Mouse (Mus musculus) liver, embryonic 16.5 days (tissue): ENCODE results near the gene Rgl1. TPM values are rescaled to one million over a fixed set of nuclear protein-coding genes. Genes with fewer than 3 reads are reported as not detected.

Experiments used
- ATAC-seq: fragments of 200-750 bp; cut with Nextera tagmentation; 2 replicates; pipeline ENCODE4 v1.8.0; 2017; ENCODE audit warnings: low read depth, mild to moderate bottlenecking, moderate number of reproducible peaks, moderate library complexity
- H3K27ac ChIP-seq: fragments of 300-500 bp; sonication (generic); 2 replicates; pipeline ENCODE4 v1.5.1; 2014; ENCODE audit warnings: mild to moderate bottlenecking, low read length
- H3K27me3 ChIP-seq: fragments of 300-500 bp; sonication (generic); 2 replicates; pipeline ENCODE4 v1.6.1; 2014; ENCODE audit warnings: low read depth, low read length, mixed read lengths; ENCODE audit not compliant: control insufficient read depth, insufficient read depth
- H3K36me3 ChIP-seq: fragments of 300-500 bp; sonication (generic); 2 replicates; pipeline ENCODE4 v1.6.1; 2014; ENCODE audit warnings: mild to moderate bottlenecking; ENCODE audit not compliant: control insufficient read depth, insufficient read depth
- H3K4me1 ChIP-seq: fragments of 300-500 bp; sonication (generic); 2 replicates; pipeline ENCODE4 v1.6.1; 2014; ENCODE audit warnings: low read depth, low read length, mixed read lengths; ENCODE audit not compliant: control insufficient read depth
- H3K4me2 ChIP-seq: fragments of 300-500 bp; sonication (generic); 2 replicates; pipeline ENCODE4 v1.6.1; 2014; ENCODE audit warnings: low read depth, low read length, mixed read lengths
- H3K4me3 ChIP-seq: fragments of 300-500 bp; sonication (generic); 2 replicates; pipeline ENCODE4 v1.5.1; 2014; ENCODE audit warnings: low read depth, mild to moderate bottlenecking, low read length
- H3K9ac ChIP-seq: fragments of 300-500 bp; sonication (generic); 2 replicates; pipeline ENCODE4 v1.6.1; 2014; ENCODE audit warnings: low read depth, low read length
- H3K9me3 ChIP-seq: fragments of 300-500 bp; sonication (generic); replicated peaks from 2 replicates; pipeline ENCODE4 v1.6.1; 2016; ENCODE audit warnings: low read length; ENCODE audit not compliant: control insufficient read depth
- WGBS: fragments of 180-500 bp; shearing (Covaris S2); extraction: QIAGEN DNeasy Blood & Tissue Kit; methylation state at CpG from one replicate; pipeline ENCODE4 v1.1.7; 2014; ENCODE audit not compliant: insufficient replicate concordance; 5-methylcytosine and 5-hydroxymethylcytosine counted together
- polyA plus RNA-seq: library from polyadenylated mRNA; unstranded; fragments of >200 nt; fragmentation: Nextera tagmentation; extraction: Ambion mirVana; gene quantifications from 2 replicates; pipeline ENCODE4 v1.2.1, GENCODE M21; 2015

The Rgl1 gene
- polyA plus RNA-seq, 1 experiment from 2014 or later: 14.2 TPM

DNA sequence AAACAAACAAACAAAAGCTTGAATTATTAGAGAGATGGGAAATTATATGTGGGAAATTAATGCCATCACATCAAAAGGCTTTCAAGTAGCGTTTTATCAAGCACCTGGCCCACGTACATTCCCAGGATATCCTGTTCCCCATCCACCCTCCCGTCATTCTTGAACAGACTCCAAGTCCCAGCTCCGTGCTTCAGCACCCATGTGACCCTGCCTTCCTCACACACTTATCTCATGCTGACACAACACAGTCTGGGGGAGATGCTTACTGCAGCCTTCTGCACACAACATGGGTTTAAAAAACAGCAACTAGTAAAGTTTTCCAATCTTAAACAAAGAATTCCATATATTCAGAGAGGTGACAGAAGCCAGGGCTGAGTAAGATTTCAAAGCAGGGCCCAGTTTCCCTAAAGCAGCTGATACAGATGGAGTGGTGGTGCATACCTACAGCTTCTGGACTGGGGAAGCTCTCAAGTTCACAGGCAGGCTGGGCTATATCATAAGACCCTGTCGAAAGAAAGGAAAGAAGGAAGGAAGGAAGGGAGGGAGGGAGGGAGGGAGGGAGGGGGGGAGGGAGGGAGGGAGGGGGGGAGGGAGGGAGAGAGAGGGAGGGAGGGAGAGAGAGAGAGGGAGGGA lies 38.4 kb downstream of the Rgl1 start:
- Histone ChIP-seq H3K4me2 (no peak overlapping the region), H3K9ac (no peak overlapping the region), H3K27ac (no peak overlapping the region), H3K4me3 (no peak overlapping the region), H3K36me3 (no peaks in the 10 kb centered on the region), H3K27me3 (no peaks in the 10 kb centered on the region), H3K4me1 (no peaks in the 10 kb centered on the region), H3K9me3 (no peaks in the 10 kb centered on the region)
- 19% methylated on average over 4 of the region's 5 CpGs for WGBS
- 0 out of 2 replicates have a peak, but pooled peaks have one; percentile 37 for ATAC-seq

DNA sequence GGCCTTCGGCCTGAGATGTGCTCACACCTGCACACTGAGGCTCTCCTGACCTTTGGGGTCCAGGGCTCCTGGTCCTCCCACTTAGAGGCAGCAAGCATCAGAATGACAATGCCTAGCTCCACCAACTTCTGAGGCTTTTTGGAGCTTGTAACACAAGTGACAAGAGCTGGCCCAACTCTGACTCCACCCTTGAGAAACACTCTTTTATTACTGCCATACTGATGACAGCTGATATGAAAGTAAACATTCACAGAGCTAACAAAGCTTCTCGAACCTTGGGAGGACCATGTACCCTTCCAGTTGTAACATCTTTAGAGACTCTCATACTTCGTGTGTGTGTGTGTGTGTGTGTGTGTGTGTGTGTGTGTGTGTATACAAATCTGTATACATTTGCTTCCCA lies 40.1 kb downstream of the Rgl1 start:
- no peaks in the 10 kb centered on the region; the same call in 1 of the 2 replicates for H3K4me1 ChIP-seq
- ATAC-seq: no peak
- 45% methylated on average over 3 of the region's 3 CpGs for WGBS

DNA sequence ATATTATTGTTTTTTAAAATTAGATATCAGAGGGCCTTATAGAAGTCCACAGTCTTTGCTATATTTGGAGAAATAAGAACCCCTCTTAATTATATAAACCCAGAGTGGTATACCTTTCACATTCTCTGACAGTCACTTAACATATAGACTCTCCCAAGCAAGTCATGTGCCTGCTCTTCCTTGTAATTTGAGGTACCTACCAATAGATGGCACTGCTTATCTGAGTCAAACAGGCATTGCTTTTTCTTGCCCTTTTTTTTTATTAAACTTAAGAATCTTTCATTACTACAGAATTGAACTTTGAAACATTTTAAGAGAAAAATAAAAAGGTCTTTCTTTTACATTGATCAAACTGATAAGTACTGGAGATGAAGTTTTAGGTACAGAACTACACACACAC lies 41.9 kb downstream of the Rgl1 start:
- H3K4me1 ChIP-seq: no peaks in the 10 kb centered on the region; the same call in 1 of the 2 replicates
- H3K4me3 ChIP-seq: no peak overlapping the region
- H3K27me3 ChIP-seq: no peaks in the 10 kb centered on the region
- no peak for ATAC-seq
- no peak overlapping the region for H3K9ac ChIP-seq
- no peaks in the 10 kb centered on the region for H3K36me3 ChIP-seq
- H3K9me3 ChIP-seq: no peaks in the 10 kb centered on the region
- H3K4me2 ChIP-seq: no peak overlapping the region
- H3K27ac ChIP-seq: no peak overlapping the region

More for the DNA sequence above, 40.1 kb downstream of the Rgl1 start:
- Histone ChIP-seq H3K27me3 (no peaks in the 10 kb centered on the region), H3K4me3 (no peak overlapping the region), H3K36me3 (no peaks in the 10 kb centered on the region), H3K4me2 (no peak overlapping the region), H3K9ac (no peak overlapping the region), H3K27ac (no peak overlapping the region), H3K9me3 (no peaks in the 10 kb centered on the region)

DNA sequence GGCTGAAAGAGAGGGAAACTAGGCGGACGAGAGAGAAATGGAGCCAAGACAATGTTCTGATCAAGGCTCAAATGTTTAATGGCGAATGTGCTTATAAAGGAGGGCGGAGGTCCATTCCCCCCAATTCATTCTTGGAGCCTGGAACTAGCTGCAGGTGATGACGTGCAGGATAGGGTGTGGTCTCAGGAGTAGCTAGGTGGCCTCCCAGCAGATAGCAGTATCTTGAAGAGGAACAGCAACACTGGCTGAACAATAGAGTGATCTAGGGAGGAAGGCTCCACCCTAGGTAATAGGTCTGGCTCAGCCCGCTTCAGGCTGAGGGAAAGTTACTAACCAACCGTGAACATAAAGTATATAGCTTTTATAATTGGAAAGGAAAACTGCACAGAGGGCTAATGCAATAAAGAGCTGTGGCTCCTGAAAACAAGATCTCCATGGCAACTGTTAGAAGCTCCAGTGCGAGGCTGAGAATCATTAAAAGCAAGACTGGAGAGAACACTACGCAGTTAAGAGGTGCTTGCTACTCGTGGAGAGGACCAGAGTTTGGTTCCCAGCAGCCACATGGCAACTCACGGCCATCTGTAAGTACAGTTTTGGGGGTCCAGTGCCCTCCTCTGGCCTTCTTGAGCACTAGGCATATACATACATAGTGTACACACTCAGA lies 44.5 kb downstream of the Rgl1 start:
- Histone ChIP-seq H3K4me1 (no peaks in the 10 kb centered on the region; the same call in 1 of the 2 replicates), H3K36me3 (no peaks in the 10 kb centered on the region), H3K27ac (no peak overlapping the region), H3K4me3 (no peak overlapping the region), H3K9ac (no peak overlapping the region), H3K27me3 (no peaks in the 10 kb centered on the region), H3K4me2 (no peak overlapping the region), H3K9me3 (no peaks in the 10 kb centered on the region)
- WGBS: 55% methylated on average over 11 of the region's 11 CpGs
- ATAC-seq: no peak

DNA sequence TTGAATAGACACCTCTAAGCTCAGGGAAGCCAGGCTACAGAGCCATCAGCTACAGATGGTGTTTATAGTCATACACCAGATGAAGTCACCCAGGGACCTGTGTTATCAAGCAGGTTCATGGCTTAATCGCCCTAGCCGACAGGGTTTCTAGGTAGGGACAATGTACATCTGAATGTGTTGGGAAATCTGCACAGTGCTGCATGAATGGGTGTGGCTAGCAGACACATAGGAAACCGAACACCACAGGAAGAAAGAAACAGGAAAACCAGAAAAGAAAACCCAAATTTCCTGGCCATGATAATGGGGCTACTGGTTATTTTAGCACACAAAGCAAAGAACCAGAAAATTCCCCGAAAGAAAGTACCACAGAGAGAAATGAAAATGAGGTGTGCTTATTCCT lies 45.2 kb downstream of the Rgl1 start:
- Histone ChIP-seq H3K9ac (no peak overlapping the region), H3K4me3 (no peak overlapping the region), H3K27me3 (no peaks in the 10 kb centered on the region), H3K4me2 (no peak overlapping the region), H3K27ac (no peak overlapping the region), H3K9me3 (no peaks in the 10 kb centered on the region), H3K4me1 (no peaks in the 10 kb centered on the region; the same call in 1 of the 2 replicates), H3K36me3 (no peaks in the 10 kb centered on the region)
- WGBS: 12% methylated on average over 4 of the region's 4 CpGs
- no peak for ATAC-seq

DNA sequence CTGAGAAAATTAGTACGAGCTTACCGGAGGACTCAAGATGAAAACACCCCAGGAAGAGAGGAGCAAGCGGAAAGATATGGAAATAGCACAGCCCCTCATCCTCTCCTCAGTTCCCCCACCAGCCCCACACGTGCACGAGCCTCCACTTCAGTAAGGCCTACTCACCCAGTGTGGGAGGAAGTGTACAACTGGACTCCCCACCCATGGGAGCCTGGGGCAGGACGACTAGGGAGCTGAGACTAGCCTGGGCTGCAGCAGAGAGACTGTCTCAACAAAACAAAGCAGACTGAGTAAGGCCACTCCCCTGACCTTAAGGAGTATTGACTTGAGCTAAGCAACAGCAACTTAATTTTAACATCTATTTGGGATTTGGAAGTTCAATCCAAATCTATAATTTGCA lies 48.0 kb downstream of the Rgl1 start:
- Histone ChIP-seq H3K27ac (no peak overlapping the region), H3K9ac (no peak overlapping the region)
- WGBS: 30% methylated on average over 6 of the region's 6 CpGs

DNA sequence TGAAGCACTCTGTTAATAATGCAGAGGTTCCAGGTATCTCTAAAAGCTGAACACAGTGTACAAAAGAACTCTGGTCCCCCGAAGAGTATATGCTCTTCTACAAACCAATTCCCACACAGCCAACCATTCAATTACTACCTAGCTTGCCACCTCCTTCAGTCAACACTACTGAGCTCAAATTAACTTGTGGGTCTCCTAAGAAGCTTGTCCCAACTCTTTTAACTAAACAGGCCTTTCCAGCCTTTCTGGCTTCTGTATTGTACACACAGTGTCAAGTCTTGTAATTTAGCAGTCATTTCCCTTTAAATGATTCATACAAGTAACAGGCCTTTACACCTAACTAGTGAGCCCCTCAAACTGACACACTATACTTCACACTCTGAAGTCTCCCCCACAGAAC lies 48.8 kb downstream of the Rgl1 start:
- H3K27me3 ChIP-seq: no peaks in the 10 kb centered on the region
- 65% methylated on average over 1 of the region's 1 CpGs for WGBS
- H3K27ac ChIP-seq: no peak overlapping the region
- no peaks in the 10 kb centered on the region; the same call in 1 of the 2 replicates for H3K4me1 ChIP-seq
- H3K9ac ChIP-seq: no peak overlapping the region
- no peaks in the 10 kb centered on the region for H3K9me3 ChIP-seq
- no peaks in the 10 kb centered on the region for H3K36me3 ChIP-seq
- H3K4me3 ChIP-seq: no peak overlapping the region
- ATAC-seq: no peak
- no peak overlapping the region for H3K4me2 ChIP-seq

More for the DNA sequence above, 48.0 kb downstream of the Rgl1 start:
- Histone ChIP-seq H3K9me3 (no peaks in the 10 kb centered on the region), H3K36me3 (no peaks in the 10 kb centered on the region), H3K4me3 (no peak overlapping the region), H3K4me1 (no peaks in the 10 kb centered on the region; the same call in 1 of the 2 replicates), H3K4me2 (no peak overlapping the region), H3K27me3 (no peaks in the 10 kb centered on the region)
- no peak for ATAC-seq

DNA sequence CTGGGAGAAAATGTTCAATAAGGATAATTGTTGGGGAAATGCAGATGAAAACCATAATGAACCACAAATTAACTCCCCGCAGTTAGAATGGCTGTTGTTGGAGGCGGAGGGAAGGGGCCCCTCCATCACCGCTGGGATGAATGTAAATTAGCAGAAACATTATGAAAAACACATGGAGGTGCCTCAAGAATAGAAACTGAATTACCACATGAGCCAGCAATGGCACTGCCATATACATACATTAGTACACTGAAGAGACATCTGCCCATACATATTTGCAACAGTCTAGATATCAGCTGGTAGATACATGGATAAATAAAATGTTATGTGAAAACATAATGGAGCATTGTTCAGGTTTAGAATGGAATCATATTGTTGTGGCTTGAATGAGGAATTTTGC lies 51.7 kb downstream of the Rgl1 start:
- 73% methylated on average over 3 of the region's 3 CpGs for WGBS
- Histone ChIP-seq H3K4me2 (no peak overlapping the region), H3K4me3 (no peak overlapping the region), H3K27me3 (no peaks in the 10 kb centered on the region), H3K4me1 (no peaks in the 10 kb centered on the region), H3K9ac (no peak overlapping the region), H3K36me3 (no peaks in the 10 kb centered on the region), H3K9me3 (no peaks in the 10 kb centered on the region), H3K27ac (no peak overlapping the region)
- ATAC-seq: no peak

DNA sequence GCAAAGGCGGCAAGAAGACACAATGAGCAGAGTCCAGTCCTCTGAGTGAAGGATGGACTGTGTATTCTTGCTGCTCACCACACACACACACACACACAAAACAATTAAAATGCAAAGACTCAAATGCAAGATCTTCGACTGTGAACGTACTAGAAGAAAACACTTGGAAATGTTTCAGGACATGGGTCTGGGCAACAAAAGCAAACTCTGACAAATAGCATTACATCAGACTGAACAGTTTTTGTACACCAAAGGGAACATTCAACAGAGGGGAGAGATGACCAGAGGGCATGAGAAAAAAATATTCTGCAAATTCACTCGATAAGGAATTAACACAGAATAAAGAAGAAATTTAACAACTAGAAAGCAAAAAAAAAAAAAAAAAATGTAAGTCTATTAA lies 52.2 kb downstream of the Rgl1 start:
- H3K4me3 ChIP-seq: no peak overlapping the region
- H3K27me3 ChIP-seq: no peaks in the 10 kb centered on the region
- H3K27ac ChIP-seq: no peak overlapping the region
- H3K36me3 ChIP-seq: no peaks in the 10 kb centered on the region
- no peak for ATAC-seq
- H3K4me1 ChIP-seq: no peaks in the 10 kb centered on the region
- no peak overlapping the region for H3K9ac ChIP-seq
- H3K9me3 ChIP-seq: no peaks in the 10 kb centered on the region
- no peak overlapping the region for H3K4me2 ChIP-seq
- 61% methylated on average over 4 of the region's 4 CpGs for WGBS
